Mouse (Mus musculus) natural killer cell, adult 2 months (primary cell): Measurements from ENCODE around the gene Dstyk.

Experiments
- DNase-seq, 2 experiments: peaks; one replicate each; pipeline ENCODE4 v3.0.0; 2022; ENCODE audit warnings: low spot score in 2 of 2

The Dstyk gene

DNA sequence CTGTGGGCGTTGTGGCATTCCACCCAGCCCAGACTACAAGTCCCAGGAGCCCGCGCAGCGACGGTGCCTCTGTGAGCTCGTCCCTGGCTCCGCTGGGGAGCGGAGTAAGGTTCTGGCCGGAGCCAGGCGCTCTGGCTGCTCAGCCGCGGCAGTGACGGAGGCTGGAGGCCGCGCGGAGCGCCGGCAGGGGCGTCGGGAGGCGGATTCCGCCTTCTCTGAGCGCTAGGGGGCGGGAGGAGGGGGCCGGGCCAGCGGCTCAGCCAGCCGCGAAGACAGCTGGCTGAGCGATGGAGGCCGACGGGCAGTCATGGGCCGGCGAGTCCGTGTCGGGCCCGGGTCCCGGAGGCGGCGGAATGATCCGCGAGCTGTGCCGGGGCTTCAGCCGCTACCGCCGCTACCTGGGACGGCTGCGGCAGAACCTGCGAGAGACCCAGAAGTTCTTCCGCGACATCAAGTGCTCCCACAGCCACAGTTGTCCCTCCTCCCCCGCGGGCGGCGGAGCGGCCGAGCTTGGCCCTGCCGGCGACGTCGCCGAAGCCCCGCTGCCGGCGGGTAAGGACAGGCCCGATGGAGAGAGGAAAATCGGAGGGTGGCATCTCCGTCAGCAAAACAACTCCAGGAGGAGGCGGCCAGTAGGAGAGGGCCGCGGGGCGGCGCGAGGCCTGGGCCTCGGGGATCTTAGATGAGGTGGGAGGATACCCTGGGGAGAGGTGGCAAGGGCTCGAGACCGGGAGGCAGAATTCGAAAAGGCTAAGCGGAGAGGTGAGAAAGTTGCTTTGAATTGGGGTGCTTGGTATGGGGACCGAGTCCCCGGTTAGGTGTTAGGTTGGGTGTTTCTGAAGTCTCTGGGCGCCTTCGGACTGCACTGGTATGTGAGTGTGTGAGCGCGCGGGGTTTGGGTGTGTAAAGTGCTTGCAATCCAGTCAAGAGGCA, at the start of gene Dstyk:
Dstyk (plus strand) TSS at position 237 of the 933 bp plus-strand sequence.
- peak; percentile 72 to 85 for DNase-seq

GRCm38 (mm10) chr1:132367692-132368506, 49.5 kb upstream of the Dstyk start:
- peak; percentile 59 to 74 for DNase-seq

DNA sequence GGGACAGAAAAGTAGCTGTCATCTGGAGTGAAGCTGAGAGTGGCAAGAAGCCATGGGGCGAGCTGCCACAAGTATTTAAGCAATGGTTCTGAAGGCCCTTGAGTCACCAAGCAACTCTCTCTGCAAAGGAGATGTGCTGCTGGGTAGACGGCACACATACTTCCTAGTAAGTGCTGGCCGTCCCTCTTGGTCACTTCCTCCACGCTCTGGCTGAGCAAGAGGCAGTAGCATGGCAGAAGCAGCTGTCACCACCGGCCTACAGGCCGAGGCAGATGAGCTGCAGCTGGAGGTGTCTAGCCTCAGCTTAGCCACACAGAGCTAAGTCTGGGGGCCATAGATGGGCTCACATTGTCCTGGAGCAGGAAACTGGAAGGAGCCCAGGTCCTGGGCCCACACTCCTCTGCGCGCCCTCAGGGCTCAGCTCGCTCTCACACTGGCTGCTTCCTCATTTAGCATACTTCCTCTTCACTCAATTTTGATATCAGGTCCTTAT, 46.6 kb upstream of the Dstyk start:
- DNase-seq: no peak

- no peak for DNase-seq
Measured at GRCm38 (mm10) chr1:132371298-132372081, 45.9 kb upstream of the Dstyk start.

DNA sequence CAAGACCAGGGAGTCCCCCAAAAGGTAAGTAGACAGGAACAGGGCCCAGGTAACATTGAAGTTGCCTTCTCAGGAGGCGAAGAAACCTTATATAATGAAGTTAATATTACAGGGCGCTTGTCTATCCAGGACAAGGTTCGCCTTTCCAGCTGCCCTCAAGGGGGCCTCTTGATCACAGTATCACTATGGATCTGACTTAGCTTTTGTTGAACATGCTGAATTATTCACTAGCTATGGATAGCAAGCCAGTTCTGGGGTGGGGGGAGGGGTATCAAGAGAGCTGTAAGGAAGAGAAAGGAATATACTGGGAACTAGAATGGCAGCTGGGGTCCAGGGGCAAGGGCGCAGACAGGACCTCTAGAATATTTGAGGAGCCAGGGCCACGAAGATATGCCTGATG, 45.0 kb upstream of the Dstyk start:
- DNase-seq: no peak

GRCm38 (mm10) chr1:132372896-132373534, 44.3 kb upstream of the Dstyk start:
- DNase-seq: no peak

GRCm38 (mm10) chr1:132374140-132374872, 43.0 kb upstream of the Dstyk start:
- no peak for DNase-seq

GRCm38 (mm10) chr1:132374873-132375244, 42.5 kb upstream of the Dstyk start:
- DNase-seq: no peak

- no peak for DNase-seq
Measured at GRCm38 (mm10) chr1:132375256-132375655, 42.1 kb upstream of the Dstyk start.

- no peak for DNase-seq
Measured at GRCm38 (mm10) chr1:132376211-132377054, 40.9 kb upstream of the Dstyk start.

DNA sequence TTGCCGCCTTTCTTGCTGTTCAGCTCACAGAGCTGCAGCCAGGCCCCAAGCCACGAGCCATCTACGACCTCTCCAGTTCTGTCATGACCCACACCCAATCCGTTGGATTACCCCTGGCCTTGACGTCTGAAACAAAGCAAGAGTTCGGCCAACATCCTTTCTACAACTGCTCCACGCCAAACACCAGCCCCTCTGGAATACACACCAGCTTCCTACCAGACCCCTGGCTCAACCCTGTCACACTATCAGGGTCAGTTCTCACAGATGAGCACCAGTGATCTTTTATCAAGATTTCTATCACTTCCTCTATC, 40.3 kb upstream of the Dstyk start:
- DNase-seq: no peak

GRCm38 (mm10) chr1:132377811-132378210, 39.5 kb upstream of the Dstyk start:
- DNase-seq: no peak

DNA sequence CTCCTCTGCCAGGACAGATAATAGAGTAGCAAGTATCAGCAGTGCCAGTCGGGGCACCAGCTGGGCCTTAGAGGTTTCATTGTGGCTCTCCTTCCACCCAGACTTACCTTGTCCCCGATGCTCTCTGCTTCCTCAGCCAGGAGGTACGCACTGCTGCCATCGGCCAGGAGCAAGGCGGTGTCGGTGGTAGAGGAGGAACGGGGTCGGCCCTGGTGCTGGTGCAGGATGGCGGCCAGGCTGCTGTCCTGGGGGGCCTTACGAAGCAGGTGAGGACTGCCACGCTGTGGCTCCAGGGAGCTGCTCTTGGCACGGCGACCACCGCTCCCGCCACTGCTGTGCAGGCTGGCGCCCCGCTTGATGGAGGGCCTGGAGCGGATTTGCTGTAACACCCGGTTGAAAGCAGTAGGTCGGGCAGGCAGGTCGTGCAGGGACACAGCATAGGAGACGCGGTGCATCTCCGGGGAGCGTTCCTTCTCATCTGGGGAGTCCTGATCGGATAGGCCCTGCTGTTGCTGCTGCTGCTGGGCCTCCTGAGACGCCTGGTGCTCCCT, 36.7 kb upstream of the Dstyk start:
- DNase-seq: no peak

DNA sequence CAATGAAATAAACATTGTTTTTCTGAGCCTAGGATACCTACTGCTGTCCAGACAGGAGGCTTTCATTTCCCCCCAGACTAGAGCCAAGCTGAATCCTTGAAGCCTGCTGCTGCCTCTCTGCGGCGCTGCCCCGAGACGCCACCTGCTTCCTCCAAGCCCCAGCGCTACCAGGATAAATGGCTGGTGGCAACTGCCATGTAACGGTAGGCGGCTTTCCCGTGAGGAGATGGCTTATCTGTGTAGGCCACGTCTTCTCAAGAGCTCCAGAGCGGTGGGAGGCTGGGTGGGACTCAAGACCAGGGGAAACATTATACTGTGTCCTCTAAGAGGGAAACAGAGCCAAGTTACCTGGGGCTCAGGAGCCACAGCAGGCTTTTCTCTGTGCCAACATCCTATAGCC, 35.4 kb upstream of the Dstyk start:
- no peak for DNase-seq

- DNase-seq: no peak
Measured at GRCm38 (mm10) chr1:132384001-132384554, 33.3 kb upstream of the Dstyk start.

- no peak for DNase-seq
Measured at GRCm38 (mm10) chr1:132385266-132385665, 32.1 kb upstream of the Dstyk start.

- no peak for DNase-seq
Measured at GRCm38 (mm10) chr1:132385711-132386110, 31.6 kb upstream of the Dstyk start.

DNA sequence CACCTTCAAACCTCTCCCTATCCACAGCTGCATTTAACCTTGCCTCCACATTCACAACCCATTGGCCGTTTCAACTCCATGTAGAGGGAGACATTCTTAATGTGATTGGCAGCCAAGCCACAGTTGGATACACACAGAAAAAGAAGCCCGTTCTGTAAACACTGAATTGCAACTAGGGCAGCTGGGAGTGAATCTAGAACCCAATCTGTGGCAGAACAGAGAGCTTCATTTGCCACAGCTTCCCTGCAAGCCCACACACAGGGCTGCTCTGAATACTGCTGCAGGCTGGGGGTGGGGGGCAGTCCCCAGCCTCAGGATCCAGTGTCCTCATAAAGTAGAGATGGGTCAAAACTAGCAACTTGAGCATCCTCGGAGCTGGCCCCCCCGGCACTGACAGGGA, 31.1 kb upstream of the Dstyk start:
- no peak for DNase-seq

DNA sequence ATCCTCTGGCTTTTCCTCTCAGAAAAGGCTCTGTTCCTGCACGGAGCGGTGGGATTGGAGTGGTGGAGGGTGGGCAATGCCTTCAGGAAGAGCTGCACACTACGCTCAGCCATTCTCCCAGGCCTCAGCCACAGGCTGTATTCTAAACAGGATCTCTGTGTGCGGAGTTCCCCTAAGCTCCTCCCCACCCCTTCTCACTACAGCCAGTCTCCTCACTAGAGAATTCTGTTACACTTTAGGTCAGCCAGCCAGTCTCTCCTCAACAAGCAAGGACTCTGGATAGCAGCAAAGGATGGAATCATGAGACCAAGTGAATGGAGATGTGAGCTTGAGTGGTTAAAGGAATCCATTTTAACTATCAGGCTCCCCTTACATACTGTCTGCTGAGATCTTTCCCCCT, 29.4 kb upstream of the Dstyk start:
- no peak for DNase-seq
